Mouse (Mus musculus): ENCODE results near the gene Tmem198. TPM values are rescaled to one million over a fixed set of nuclear protein-coding genes. Genes with fewer than 3 reads are reported as not detected.
A peak's percentile ranks its signal among the peaks of the same experiment; 100 is the strongest.

Tmem198 gene
- polyA plus RNA-seq, 1 experiment from 2014 or later, result 40.9 TPM

DNA sequence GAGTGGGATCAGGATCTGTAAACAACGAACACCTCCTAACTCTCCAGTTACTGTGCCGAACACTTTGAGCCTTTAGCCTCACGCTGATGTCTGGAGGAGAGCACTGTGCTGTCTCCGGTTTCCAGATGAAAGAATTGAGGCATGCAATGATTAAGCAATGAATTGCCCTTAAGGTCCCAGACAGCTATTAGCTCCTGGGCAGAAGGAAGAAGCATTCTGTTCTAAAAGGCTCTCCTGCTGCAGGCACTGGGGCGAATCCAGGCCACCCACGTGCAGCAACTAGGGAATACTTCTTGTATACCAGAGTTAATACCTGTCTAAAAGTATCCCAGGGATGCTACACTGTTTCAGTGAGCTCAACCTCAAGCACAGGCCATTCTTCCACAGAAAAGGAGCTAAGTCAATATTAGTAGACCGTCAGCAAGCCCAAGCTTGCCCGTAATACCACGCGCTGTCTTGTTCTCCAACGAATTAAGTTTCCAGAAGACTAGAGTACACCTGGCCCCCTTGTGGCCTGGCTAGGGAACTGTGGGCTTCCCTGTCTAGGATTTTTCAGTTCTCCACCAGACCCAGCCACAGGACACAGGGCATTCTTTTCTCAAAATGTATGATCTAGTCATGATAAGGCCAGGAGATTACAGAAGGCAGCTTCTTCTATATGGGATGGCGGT is 15.7 kb downstream of the Tmem198 start:
- H3K27me3 ChIP-seq, result peaks cover 30% of the 10 kb centered on the region
- no peak overlapping the region for H3K4me3 ChIP-seq
- peaks cover 6% of the 10 kb centered on the region; the same call in 1 of the 2 replicates for H3K4me1 ChIP-seq (replicated peaks)
- no peak overlapping the region for H3K27ac ChIP-seq (replicated peaks)
- WGBS, result 32% methylated on average over 12 of the region's 12 CpGs
- no peak overlapping the region for H3K4me2 ChIP-seq
- H3K36me3 ChIP-seq, result peaks cover 43% of the 10 kb centered on the region
- H3K9ac ChIP-seq, result no peak overlapping the region
- no peaks in the 10 kb centered on the region for H3K9me3 ChIP-seq
- ATAC-seq (ENCODE audit: low read depth), result peak; percentile 17; the same call in 1 of the 2 replicates

DNA sequence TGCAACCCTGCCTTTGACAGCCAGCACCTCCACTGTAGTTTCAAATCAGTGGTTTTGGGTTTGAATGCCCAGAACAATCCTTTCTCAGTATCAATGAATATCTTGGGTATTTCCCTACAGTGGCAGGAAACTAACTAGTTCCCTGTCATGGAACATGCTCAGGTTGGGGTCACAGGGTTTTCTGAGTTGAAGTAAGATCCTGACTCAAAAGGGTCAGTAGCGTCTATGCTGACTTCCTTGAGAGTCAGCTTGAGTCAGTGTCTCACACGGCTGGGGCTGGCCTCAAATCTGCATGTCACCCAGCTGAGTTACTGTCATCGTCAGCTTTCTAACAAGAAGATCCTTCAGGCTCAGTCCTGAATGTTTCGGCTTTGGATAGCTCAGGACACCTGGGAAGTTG is 19.6 kb downstream of the Tmem198 start:
- H3K4me3 ChIP-seq, result no peak overlapping the region
- ATAC-seq (ENCODE audit: low read depth), result no peak

DNA sequence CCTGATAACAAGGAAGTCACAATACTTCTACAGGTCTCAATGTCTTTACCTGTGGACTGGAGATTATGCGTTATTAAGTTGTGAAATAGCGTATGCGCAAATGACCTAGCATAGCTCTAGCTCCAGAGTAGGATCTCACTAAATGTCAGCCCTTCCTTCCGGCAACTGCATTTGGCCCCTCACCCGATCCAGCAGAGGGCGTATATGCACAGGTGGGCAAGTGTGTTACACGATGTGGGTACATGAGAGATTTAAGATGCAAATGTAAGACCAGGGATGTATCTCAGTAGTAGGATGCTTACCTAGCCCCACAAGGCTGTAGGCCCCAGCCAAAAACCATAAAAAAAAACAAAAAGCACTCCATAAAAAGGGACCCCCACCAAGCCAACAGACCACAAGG is 20.1 kb downstream of the Tmem198 start:
- Histone ChIP-seq H3K4me3 (no peak overlapping the region), H3K36me3 (peaks cover 57% of the 10 kb centered on the region), H3K27me3 (peaks cover 11% of the 10 kb centered on the region), H3K27ac (replicated peaks) (no peak overlapping the region), H3K4me1 (replicated peaks) (peaks cover 9% of the 10 kb centered on the region), H3K9me3 (no peaks in the 10 kb centered on the region), H3K9ac (no peak overlapping the region), H3K4me2 (no peak overlapping the region)
- WGBS, result 80% methylated on average over 7 of the region's 7 CpGs
- ATAC-seq (ENCODE audit: low read depth), result no peak

More for the DNA sequence above, 19.6 kb downstream of the Tmem198 start:
- Histone ChIP-seq H3K36me3 (peaks cover 57% of the 10 kb centered on the region), H3K9ac (no peak overlapping the region), H3K4me2 (no peak overlapping the region), H3K4me1 (replicated peaks) (peaks cover 6% of the 10 kb centered on the region; the same call in 1 of the 2 replicates), H3K27ac (replicated peaks) (no peak overlapping the region), H3K9me3 (no peaks in the 10 kb centered on the region), H3K27me3 (peaks cover 7% of the 10 kb centered on the region)
- WGBS, result 90% methylated on average over 4 of the region's 4 CpGs

DNA sequence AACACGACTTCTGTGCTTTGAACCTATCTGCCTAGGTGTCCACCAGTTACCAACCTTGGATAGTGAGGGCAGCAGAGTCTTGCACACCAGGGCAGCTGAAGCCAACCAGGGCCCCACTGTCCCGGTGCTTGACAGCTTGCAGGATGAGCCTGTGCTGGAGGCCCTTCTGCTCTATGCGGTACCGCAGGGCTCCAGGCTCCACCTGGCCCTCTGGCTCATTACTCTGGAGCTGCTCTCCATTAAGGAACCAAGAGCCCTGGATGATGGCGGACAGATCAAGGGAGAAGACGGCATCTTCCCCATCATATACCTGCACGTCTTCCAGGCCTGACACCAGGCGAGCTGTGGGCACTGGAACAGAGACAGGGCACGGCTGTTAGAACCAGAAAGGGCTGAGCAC is 22.6 kb downstream of the Tmem198 start:
- H3K27me3 ChIP-seq, result peaks cover 13% of the 10 kb centered on the region
- H3K27ac ChIP-seq (replicated peaks), result no peak overlapping the region
- H3K9ac ChIP-seq, result no peak overlapping the region
- no peak overlapping the region for H3K4me2 ChIP-seq
- H3K4me1 ChIP-seq (replicated peaks), result peaks cover 17% of the 10 kb centered on the region
- H3K9me3 ChIP-seq, result no peaks in the 10 kb centered on the region
- no peak overlapping the region for H3K4me3 ChIP-seq
- ATAC-seq (ENCODE audit: low read depth), result no peak
- WGBS, result 96% methylated on average over 9 of the region's 9 CpGs
- H3K36me3 ChIP-seq, result peaks cover 50% of the 10 kb centered on the region

DNA sequence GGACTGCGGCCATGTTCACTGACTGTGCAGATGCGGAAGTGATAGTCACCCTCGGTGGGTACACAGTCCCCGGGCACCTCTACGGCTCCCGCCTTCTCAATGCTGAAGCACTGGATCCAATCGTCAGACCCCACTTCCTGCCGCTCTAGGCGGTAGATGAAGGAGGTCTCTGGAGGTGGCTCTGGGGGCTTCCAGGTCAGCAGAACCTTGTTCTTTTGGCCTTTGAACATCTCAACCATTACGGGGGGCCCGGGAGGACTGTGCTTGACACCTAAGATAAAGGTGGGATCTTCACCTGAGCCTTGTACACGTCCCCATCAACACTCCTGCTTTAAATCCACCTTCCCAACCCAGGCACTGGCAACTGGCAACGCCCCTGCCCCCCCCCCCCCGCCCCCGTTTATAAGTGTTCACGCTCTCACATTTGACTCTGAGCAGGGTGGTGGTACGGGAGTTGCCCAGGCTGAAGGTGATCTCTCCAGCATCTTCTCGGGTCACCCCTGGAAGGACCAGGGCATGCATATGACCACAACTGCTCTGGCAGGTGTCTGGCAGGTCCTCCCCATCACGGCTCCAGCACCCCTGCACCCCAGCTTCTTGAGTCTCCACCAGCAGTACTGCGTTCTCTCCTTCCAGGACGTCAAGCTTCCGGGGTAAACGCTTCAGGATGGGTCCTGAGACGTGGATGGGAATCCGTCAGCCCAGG is 23.8 kb downstream of the Tmem198 start:
- 87% methylated on average over 25 of the region's 25 CpGs for WGBS
- Histone ChIP-seq H3K36me3 (peaks cover 43% of the 10 kb centered on the region), H3K4me1 (replicated peaks) (peaks cover 26% of the 10 kb centered on the region), H3K9ac (no peak overlapping the region), H3K27me3 (peaks cover 16% of the 10 kb centered on the region), H3K4me3 (no peak overlapping the region), H3K27ac (replicated peaks) (no peak overlapping the region), H3K9me3 (no peaks in the 10 kb centered on the region), H3K4me2 (no peak overlapping the region)
- no peak for ATAC-seq (ENCODE audit: low read depth)

DNA sequence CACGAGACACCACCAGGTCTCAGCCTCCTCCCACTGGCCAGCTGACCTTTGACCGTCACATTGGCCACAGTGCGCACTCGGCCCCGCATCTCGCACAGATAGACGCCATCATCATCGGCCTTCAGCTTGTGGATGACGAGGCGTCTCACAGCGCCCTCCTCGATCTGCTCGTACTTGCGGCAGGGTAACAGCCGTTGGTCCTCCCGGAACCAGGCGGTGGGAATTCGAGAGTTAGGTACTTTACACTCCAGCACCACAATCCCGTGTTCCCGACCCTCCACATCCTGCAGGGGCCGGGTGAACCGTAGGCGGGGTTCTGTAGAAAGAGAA is 24.3 kb downstream of the Tmem198 start:
- peaks cover 37% of the 10 kb centered on the region for H3K36me3 ChIP-seq
- no peak overlapping the region for H3K9ac ChIP-seq
- H3K4me3 ChIP-seq, result no peak overlapping the region
- H3K27ac ChIP-seq (replicated peaks), result no peak overlapping the region
- ATAC-seq (ENCODE audit: low read depth), result no peak
- WGBS, result 76% methylated on average over 23 of the region's 23 CpGs
- H3K4me2 ChIP-seq, result no peak overlapping the region
- H3K27me3 ChIP-seq, result peaks cover 16% of the 10 kb centered on the region
- H3K9me3 ChIP-seq, result no peaks in the 10 kb centered on the region
- H3K4me1 ChIP-seq (replicated peaks), result peaks cover 26% of the 10 kb centered on the region

DNA sequence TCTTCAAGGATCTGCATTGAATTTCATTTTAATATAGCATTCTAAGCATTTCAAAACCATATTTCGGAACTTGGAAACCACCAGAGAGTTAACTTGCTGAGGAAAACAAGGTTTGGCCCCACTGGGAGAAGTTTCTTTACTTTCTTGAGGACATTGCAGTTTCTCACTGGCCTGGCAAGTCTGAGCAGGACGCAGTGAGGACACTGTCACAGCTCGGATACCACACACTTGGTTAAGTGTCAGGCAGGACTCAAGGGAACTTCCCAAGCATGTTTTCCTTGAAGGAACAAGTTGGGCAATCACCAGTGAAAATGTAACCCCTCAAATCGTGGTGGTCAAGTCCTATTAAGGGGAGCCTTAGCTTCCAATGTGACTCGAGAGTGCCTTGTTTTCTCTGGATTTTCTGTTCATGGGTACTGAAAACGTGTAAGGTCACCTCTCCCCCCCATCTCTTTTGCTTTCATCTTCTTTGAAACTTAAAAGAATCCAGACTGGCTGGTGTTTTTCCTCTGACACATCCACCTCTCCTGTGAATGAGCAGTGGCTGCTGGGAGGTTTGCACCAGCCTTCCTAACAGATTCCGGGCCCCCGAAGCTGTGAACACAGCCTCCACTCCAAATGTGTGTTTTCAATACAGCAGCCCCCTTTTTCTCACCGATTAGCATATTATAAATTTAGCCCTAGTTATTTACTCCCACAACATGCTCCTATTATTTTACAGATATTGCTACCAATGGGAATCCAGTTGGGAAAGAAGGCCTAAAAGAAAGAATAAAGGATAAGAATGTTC is 25.1 kb downstream of the Tmem198 start:
- WGBS, result 71% methylated on average over 9 of the region's 9 CpGs
- H3K27me3 ChIP-seq, result peaks cover 21% of the 10 kb centered on the region
- ATAC-seq (ENCODE audit: low read depth), result no peak
- H3K9me3 ChIP-seq, result no peaks in the 10 kb centered on the region
- peaks cover 34% of the 10 kb centered on the region for H3K36me3 ChIP-seq
- H3K27ac ChIP-seq (replicated peaks), result peak overlapping the region; percentile 91
- H3K4me3 ChIP-seq, result peak overlapping the region; percentile 72
- H3K4me1 ChIP-seq (replicated peaks), result peaks cover 26% of the 10 kb centered on the region
- peak overlapping the region; percentile 98; the same call in 1 of the 2 replicates for H3K9ac ChIP-seq
- peak overlapping the region; percentile 84 for H3K4me2 ChIP-seq

DNA sequence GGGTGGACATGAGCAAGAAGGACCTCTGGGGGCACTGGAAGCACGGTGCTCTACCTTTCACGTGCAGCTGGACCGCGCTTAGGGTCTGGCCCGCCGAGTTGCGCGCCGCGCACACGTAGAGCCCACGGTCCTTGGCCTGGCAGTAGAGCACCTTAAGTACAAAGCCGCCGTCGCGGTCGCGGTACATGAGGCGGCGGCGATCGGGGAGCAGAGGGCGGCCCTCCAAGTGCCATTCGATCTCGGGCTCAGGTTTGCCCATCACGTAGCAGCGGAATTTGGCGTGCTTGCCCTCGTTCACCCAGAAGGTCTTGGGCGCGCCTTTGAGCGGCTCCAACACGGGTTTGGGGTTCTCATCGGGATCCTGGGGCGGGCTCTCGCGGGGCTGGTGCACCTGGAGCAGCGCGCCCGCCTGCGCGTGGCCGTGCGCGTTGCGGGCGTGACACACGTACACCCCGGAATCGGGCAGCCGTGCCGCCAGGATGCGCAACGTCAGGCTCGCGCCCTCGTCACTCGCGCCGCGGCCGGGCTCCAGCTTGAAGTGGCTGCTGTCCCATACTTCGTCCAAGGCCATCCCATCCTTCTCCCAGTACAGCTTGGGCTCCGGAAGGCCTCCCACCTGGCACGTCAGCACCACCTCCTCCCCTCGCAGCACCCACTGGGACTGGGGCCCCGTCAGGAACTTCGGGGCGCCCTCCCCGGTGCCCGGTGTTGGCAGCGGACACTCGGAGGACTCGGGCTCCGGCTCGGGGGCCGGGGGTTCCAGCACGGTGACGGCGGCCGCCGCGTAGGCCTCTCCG is 26.0 kb downstream of the Tmem198 start:
- peaks cover 23% of the 10 kb centered on the region for H3K27me3 ChIP-seq
- H3K27ac ChIP-seq (replicated peaks), result peak overlapping the region; percentile 91
- under 1% methylated on average over 82 of the region's 84 CpGs for WGBS
- H3K9me3 ChIP-seq, result no peaks in the 10 kb centered on the region
- peak overlapping the region; percentile 72 for H3K4me3 ChIP-seq
- ATAC-seq (ENCODE audit: low read depth), result peak; percentile 71
- peaks cover 26% of the 10 kb centered on the region for H3K36me3 ChIP-seq
- peak overlapping the region; percentile 98 for H3K9ac ChIP-seq
- peak overlapping the region; percentile 84 for H3K4me2 ChIP-seq
- peaks cover 26% of the 10 kb centered on the region for H3K4me1 ChIP-seq (replicated peaks)

DNA sequence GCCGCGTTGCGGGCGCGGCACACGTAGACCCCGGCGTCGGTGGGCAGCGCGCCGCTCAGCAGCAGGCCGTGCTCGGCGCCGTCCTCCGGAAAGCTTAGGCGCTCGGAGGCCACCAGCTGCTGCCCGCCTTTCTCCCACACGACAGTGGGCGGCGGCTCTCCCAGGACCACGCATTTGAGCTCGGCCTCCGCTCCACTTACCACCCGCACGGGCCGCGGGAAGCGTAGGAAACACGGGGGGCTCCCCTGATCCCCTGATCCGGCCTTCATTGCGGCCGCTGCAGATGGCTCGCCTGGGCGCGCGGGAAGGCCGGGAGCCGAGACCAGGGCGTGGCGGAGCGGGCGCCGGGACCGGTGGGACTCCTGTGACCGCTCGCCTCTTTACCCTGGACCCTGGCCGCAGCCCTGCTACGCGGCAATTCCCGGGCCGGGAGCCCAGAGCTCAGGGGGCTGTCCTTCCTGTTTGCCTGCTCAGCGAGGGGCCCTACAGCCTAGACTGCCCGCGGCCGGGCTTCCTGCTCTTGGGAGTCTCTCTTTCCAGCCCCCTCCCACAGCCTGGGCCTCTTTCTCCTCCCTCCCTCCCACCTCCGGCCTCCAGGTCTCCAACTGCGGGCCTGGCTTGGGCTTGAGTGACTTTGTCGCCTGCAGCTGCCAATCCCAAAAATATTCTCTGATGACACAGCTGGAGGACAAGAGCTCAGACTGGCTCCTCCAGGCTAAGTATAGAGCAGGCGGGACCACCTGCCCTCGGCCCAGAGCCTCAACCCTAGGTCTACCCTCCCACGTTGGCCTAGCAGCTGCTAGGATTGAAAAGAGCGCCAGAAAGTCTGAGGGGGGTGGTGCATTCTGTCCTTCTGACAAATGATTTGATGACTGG is 26.9 kb downstream of the Tmem198 start, which contains the start of gene Obsl1:
TSS of gene Obsl1 (minus strand) at position 497 of the 876 bp plus-strand sequence.
- 1% methylated on average over 65 of the region's 65 CpGs for WGBS
- Histone ChIP-seq H3K27ac (replicated peaks) (peak within 1 kb of the TSS; percentile 91), H3K4me1 (replicated peaks) (peaks cover 26% of the 10 kb centered on the region), H3K9ac (peak within 1 kb of the TSS; percentile 98), H3K27me3 (peaks cover 23% of the 10 kb centered on the region), H3K4me3 (peak within 1 kb of the TSS; percentile 72), H3K9me3 (no peaks in the 10 kb centered on the region), H3K4me2 (peak within 1 kb of the TSS; percentile 84), H3K36me3 (peaks cover 18% of the 10 kb centered on the region)
- peak; percentile 82 for ATAC-seq (ENCODE audit: low read depth)

DNA sequence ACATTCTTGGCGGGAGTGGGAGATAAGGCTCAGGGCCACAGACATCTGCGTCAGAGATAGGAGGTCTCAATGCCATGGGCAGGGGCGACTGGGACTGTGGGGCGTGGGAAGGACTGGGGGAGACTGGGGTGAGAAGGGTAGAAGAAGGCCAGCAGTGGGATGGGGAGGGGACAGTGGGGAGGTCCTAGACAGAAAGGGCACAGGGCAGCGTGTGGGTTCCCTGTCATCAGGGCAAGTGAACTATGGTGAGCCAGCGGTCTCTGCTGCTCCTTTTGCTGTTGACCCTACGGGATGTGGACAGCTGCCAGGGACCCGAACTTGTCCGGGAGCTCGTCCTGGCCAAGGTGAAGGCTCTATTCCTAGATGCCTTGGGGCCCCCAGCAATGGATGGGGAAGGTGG is 27.7 kb downstream of the Tmem198 start, which contains the start of gene Inha:
TSS of gene Inha (plus strand) at position 72 of the 400 bp plus-strand sequence.
- Histone ChIP-seq H3K4me3 (peak within 1 kb of the TSS; percentile 72), H3K9me3 (no peaks in the 10 kb centered on the region), H3K27me3 (peaks cover 23% of the 10 kb centered on the region), H3K9ac (peak within 1 kb of the TSS; percentile 98), H3K4me2 (peak within 1 kb of the TSS; percentile 84), H3K27ac (replicated peaks) (peak within 1 kb of the TSS; percentile 91), H3K36me3 (peaks cover 10% of the 10 kb centered on the region), H3K4me1 (replicated peaks) (peaks cover 30% of the 10 kb centered on the region)
- WGBS, result 80% methylated on average over 10 of the region's 10 CpGs
- ATAC-seq (ENCODE audit: low read depth), result no peak

DNA sequence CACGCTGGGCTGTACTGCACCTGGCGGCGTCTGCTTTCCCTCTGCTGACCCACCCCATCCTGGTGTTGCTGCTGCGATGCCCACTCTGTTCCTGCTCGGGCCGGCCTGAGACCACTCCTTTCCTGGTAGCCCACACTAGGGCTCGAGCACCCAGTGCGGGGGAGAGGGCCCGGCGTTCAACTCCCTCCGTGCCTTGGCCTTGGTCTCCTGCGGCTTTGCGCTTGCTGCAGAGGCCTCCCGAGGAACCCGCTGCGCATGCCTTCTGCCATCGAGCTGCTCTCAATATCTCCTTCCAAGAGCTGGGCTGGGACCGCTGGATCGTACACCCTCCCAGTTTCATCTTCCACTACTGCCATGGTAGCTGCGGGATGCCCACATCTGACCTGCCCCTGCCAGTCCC is 30.3 kb downstream of the Tmem198 start:
- no peaks in the 10 kb centered on the region for H3K9me3 ChIP-seq
- H3K27me3 ChIP-seq, result peaks cover 10% of the 10 kb centered on the region
- no peak overlapping the region for H3K9ac ChIP-seq
- H3K4me3 ChIP-seq, result no peak overlapping the region
- H3K4me1 ChIP-seq (replicated peaks), result peaks cover 26% of the 10 kb centered on the region
- no peak overlapping the region for H3K27ac ChIP-seq (replicated peaks)
- H3K4me2 ChIP-seq, result no peak overlapping the region
- H3K36me3 ChIP-seq, result no peaks in the 10 kb centered on the region
- 54% methylated on average over 20 of the region's 20 CpGs for WGBS
- no peak for ATAC-seq (ENCODE audit: low read depth)
